Mouse (Mus musculus): ENCODE data around the gene Cideb.

DNA sequence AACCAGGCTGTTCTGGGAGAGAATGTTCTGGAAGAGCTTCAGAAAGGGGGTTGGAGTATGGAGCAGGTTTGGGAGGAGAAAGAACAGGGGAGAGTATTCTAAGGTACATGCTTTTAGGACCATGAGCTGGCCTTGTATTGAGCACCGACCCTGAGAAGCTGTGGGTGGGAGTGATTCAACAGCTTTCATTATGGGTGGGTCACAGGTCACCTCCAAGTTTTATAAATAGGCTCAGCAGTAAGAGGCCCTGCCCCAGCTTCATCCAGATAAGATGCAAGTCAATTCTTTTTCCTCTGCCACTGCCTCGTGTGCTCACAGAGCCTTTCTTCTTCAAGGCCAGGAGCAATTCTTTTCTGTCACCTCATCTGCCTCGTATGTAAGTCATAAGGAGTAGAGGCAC lies 18.9 kb upstream of the Cideb start:
- TF ChIP-seq CEBPB (IDR thresholded peaks at IDR 0.05; ENCODE audit: low read depth) (no peak), CTCF (IDR thresholded peaks at IDR 0.05; ENCODE audit: control insufficient read depth, insufficient read depth, insufficient read length) (no peak), USF1 (IDR thresholded peaks at IDR 0.05; ENCODE audit: low read depth) (no peak), MAX (IDR thresholded peaks at IDR 0.05) (no peak)
